ENCODE assay signal across 19 mouse cellular contexts in the genomic region with DNA sequence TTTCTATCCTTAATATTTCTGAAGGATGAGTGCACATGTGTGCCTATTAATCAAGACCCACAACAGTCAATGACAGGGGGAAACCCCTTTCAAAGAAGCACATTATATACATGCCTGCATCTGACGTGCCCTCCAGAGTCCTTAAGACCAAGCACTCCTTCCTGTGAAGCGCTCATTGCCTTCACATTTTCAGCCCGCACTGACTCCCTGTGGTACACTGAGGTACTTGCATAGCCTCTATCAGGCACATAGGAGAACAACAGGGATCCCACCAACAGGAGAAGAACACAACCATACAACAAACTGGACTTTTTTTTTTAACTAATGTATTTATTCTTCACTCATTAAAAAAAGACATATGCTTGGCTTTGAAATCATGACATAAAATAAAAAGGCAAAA.
A peak's percentile ranks its signal among the peaks of the same experiment; 100 is the strongest.
DNase-seq lines count a peak whose midpoint lies in the region; ATAC-seq and TF ChIP-seq lines count a peak whose summit lies in the region.
"Had no signal": no experiment of that assay in that cellular context is flagged by ENCODE, and none has a peak within 500 bp of the region (broad histone marks: within the 10 kb centered on the region; RNA-seq: fewer than 3 reads in every experiment).

No protein-coding gene starts in this region.

- H3K27ac ChIP-seq in layer of hippocampus, adult 2 months: no peak overlapping the region
- H3K27ac ChIP-seq in thymus, adult 2 months (ENCODE audit: control insufficient read depth, insufficient read depth, low read length): no peak overlapping the region
- H3K27ac ChIP-seq: hindbrain, embryonic 12.5 days; kidney, embryonic 15.5 days; limb, embryonic 10.5 days; midbrain, embryonic 12.5 days had no signal

- ATAC-seq in CD4-positive, CD25-positive, alpha-beta regulatory T cell, adult 4 months: no peak
- ATAC-seq: forebrain, embryonic 16.5 days had no signal

- H3K36me3 ChIP-seq in thymus, adult 2 months (ENCODE audit: control insufficient read depth, insufficient read depth, low read length): no peaks in the 10 kb centered on the region

- no peaks in the 10 kb centered on the region for H3K27me3 ChIP-seq in thymus, adult 2 months (ENCODE audit: control insufficient read depth, insufficient read depth, low read length)
- H3K27me3 ChIP-seq: hindbrain, embryonic 12.5 days; kidney, embryonic 15.5 days; midbrain, embryonic 12.5 days had no signal

- WGBS in thymus, adult 2 months: 94% methylated on average over 3 of the region's 3 CpGs

- TF ChIP-seq CTCF in layer of hippocampus, adult 2 months (conservative IDR thresholded peaks at IDR 0.05): peak; percentile 62
- TF ChIP-seq CTCF in thymus, adult 2 months (IDR thresholded peaks at IDR 0.05; ENCODE audit: borderline replicate concordance, control insufficient read depth, extremely low read depth, insufficient read depth, low read length, poor library complexity): no peak

- no peak overlapping the region for H3K4me3 ChIP-seq in layer of hippocampus, adult 2 months
- no peak overlapping the region for H3K4me3 ChIP-seq in thymus, adult 2 months (ENCODE audit: control insufficient read depth, insufficient read depth, low read length)
- H3K4me3 ChIP-seq: hindbrain, embryonic 12.5 days; kidney, embryonic 15.5 days; limb, embryonic 10.5 days; midbrain, embryonic 12.5 days; myocyte had no signal

- no peak for TF ChIP-seq POLR2A in thymus, adult 2 months (IDR thresholded peaks at IDR 0.05; ENCODE audit: control insufficient read depth, extremely low read depth, insufficient read depth, low read length, poor library complexity)

- no peaks in the 10 kb centered on the region for H3K4me1 ChIP-seq in thymus, adult 2 months (replicated peaks; ENCODE audit: control insufficient read depth, insufficient read depth, low read length)
- H3K4me1 ChIP-seq: hindbrain, embryonic 12.5 days; kidney, embryonic 15.5 days; limb, embryonic 10.5 days; midbrain, embryonic 12.5 days had no signal

- peak; percentile 9 for DNase-seq in CD4-positive, CD25-positive, alpha-beta regulatory T cell, adult 2 months (ENCODE audit: low read depth, low spot score)
- no peak for DNase-seq in layer of hippocampus, adult 2 months (ENCODE audit: low spot score in 2 of 2)
- DNase-seq in layer of hippocampus, adult 8-10 months (ENCODE audit: low spot score in 2 of 2): no peak
- DNase-seq in thymus, postnatal 0 days (ENCODE audit: low spot score): peak; percentile 59
- no peak for DNase-seq in thymus, adult 2 months
- DNase-seq in urinary bladder, postnatal 36 days (ENCODE audit: low spot score in 2 of 2): no peak
- no peak for DNase-seq in heart, adult 18-20 months
- DNase-seq: adrenal gland, adult 8-10 months; cerebellum, adult 11 months; embryo, embryonic 11 days; gastrocnemius, postnatal 36 days; lung, adult 2 months had no signal

Comparison
In these comparisons a context has a peak if more than half of its experiments do, and no peak if none do; other contexts are left out.
1. DNase-seq: peak in CD4-positive, CD25-positive, alpha-beta regulatory T cell, adult 2 months (single experiment) and thymus, postnatal 0 days (single experiment); none in layer of hippocampus, adult 2 months (0 of 2), layer of hippocampus, adult 8-10 months (0 of 2), thymus, adult 2 months (single experiment), urinary bladder, postnatal 36 days (0 of 2) and heart, adult 18-20 months (0 of 2).